Mouse (Mus musculus): ENCODE data around the gene Ptprf. TPM values are rescaled to one million over a fixed set of nuclear protein-coding genes. Genes with fewer than 3 reads are reported as not detected.

Gene Ptprf
- polyA plus RNA-seq, 1 experiment = 86.5 TPM

Other genes with a start within 250 kb of the Ptprf start
- gene St3gal3, start 156.5 kb downstream of the Ptprf start, polyA plus RNA-seq (2012; rRNA removed) = 11.1 and 12.2 TPM in 2 replicates
- gene Kdm4a, start 111.4 kb downstream of the Ptprf start, polyA plus RNA-seq (2012; rRNA removed) = 18.5 and 27.8 TPM in 2 replicates
- gene Szt2, start 117.9 kb upstream of the Ptprf start, polyA plus RNA-seq (2012; rRNA removed) = 22.5 and 28.0 TPM in 2 replicates
- gene Med8, start 117.9 kb upstream of the Ptprf start, polyA plus RNA-seq (2012; rRNA removed) = 44.9 and 48.6 TPM in 2 replicates
- gene Elovl1, start 136.7 kb upstream of the Ptprf start, polyA plus RNA-seq (2012; rRNA removed) = 380 and 399 TPM in 2 replicates
- 70.4 and 90.0 TPM in 2 replicates for gene Cdc20, start 145.9 kb upstream of the Ptprf start, polyA plus RNA-seq (2012; rRNA removed)
- gene Mpl, start 166.1 kb upstream of the Ptprf start, polyA plus RNA-seq (2012; rRNA removed) = 0.02 and 0.08 TPM in 2 replicates
- gene Tie1, start 198.7 kb upstream of the Ptprf start, polyA plus RNA-seq (2012; rRNA removed) = 7.9 and 11.3 TPM in 2 replicates
- 93.0 and 123 TPM in 2 replicates for gene 2610528J11Rik, start 235.6 kb upstream of the Ptprf start, polyA plus RNA-seq (2012; rRNA removed)